Comparison of ENCODE assay signal across 1 mouse cellular context in the genomic region with DNA sequence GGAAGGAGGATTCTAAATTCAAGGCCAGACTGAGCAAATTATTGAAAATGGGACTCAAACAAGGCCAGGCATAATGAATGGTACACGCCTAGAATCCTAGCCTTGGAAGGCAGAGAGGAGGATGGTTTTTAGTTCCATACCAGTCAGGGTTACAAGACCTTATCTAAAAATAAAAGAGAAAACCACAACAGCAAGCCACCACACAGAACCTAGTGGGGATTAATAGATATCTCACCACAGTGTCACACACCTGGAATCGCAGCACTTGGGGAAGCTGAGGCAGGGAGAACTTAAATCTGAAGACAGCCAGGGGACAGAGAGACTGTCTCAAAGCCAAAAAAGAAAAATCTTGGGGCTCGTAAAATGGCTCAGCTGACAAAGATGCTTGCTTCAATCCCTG.
TF ChIP-seq lines count a peak whose summit lies in the region.

No protein-coding gene starts in this region.

TF ChIP-seq in CH12.LX, 34 proteins besides CTCF, POLR2A, EP300 and RAD21:
- TF ChIP-seq KAT2A (IDR thresholded peaks at IDR 0.05; ENCODE audit: insufficient replicate concordance, low read length) (no peak), E2F4 (IDR thresholded peaks at IDR 0.05; ENCODE audit: insufficient replicate concordance, low read depth, low read length) (no peak), ZNF384 (IDR thresholded peaks at IDR 0.05; ENCODE audit: low read depth, low read length) (no peak), MEF2A (IDR thresholded peaks at IDR 0.05; ENCODE audit: borderline replicate concordance, low read depth, low read length) (no peak), JUND (conservative IDR thresholded peaks at IDR 0.05; ENCODE audit: low read depth, low read length) (no peak), POLR2AphosphoS2 (IDR thresholded peaks at IDR 0.05; ENCODE audit: low read depth, low read length) (no peak), NRF1 (IDR thresholded peaks at IDR 0.05; ENCODE audit: low read depth, low read length) (no peak), CHD2 (IDR thresholded peaks at IDR 0.05; ENCODE audit: low read length) (no peak), USF1 (IDR thresholded peaks at IDR 0.05; ENCODE audit: low read depth, low read length) (no peak), GABPA (IDR thresholded peaks at IDR 0.05; ENCODE audit: insufficient replicate concordance, low read depth, low read length) (no peak), TBP (conservative IDR thresholded peaks at IDR 0.05; ENCODE audit: low read depth, low read length) (no peak), MYC (IDR thresholded peaks at IDR 0.05; ENCODE audit: low read depth, low read length) (no peak), MAX (IDR thresholded peaks at IDR 0.05; ENCODE audit: low read length) (no peak)
